Comparison of ENCODE assay signal across 22 mouse cellular contexts in genomic region chr11:120682683-120683082, GRCm38 (mm10). TPM values are rescaled to one million over a fixed set of nuclear protein-coding genes. Genes with fewer than 3 reads are reported as not detected.
"Had no signal": no experiment of that assay in that cellular context is flagged by ENCODE, and none has a peak within 500 bp of the region (broad histone marks: within the 10 kb centered on the region; RNA-seq: fewer than 3 reads in every experiment).

No protein-coding gene starts in this region.

- DNase-seq: lung, adult 18-20 months; lung, embryonic 14.5 days; lung, postnatal 10 days; lung, postnatal 36 days; retina, postnatal 1 day; right cerebral cortex, adult 18-20 months; right cerebral cortex, postnatal 25 days; right cerebral cortex, postnatal 4 days; spleen, adult 18-20 months; thymus, adult 18-20 months; thymus, postnatal 14 days; thymus, postnatal 36 days had no signal

- ATAC-seq: midbrain, embryonic 13.5 days; midbrain, embryonic 15.5 days had no signal

- H3K4me3 ChIP-seq: midbrain, embryonic 13.5 days; midbrain, embryonic 15.5 days; neural tube, embryonic 13.5 days; neural tube, embryonic 15.5 days had no signal

- H3K27ac ChIP-seq: macrophage; midbrain, embryonic 13.5 days; midbrain, embryonic 15.5 days; neural tube, embryonic 13.5 days; neural tube, embryonic 15.5 days had no signal

RNA-seq across cellular contexts. Expression of gene Notum, which starts 21.7 kb away (rescaled TPM):
- total RNA-seq: megakaryocyte progenitor cell, adult 5-6 weeks; monocyte, adult 5-6 weeks had no signal
- polyA plus RNA-seq: macrophage; thymus, postnatal 0 days had no signal

RNA-seq across cellular contexts. Expression of gene Myadml2, which starts 34.7 kb away (rescaled TPM):
- total RNA-seq: monocyte, adult 5-6 weeks had no signal
- polyA plus RNA-seq: lung, embryonic 14.5 days; macrophage; neural tube, embryonic 11.5 days; stomach, embryonic 14.5 days had no signal
